Mouse (Mus musculus) kidney, adult 2 months (tissue): ENCODE measurements around the gene Apoc2.

Experiments used
- CTCF ChIP-seq: fragments of 200-500 bp; conservative IDR thresholded peaks from 2 replicates; pipeline ENCODE4 v1.5.1; 2011; ENCODE audit warnings: low read depth, mild to moderate bottlenecking, control low read depth, low read length, moderate library complexity, mixed read lengths; ENCODE audit not compliant: insufficient read depth, insufficient read length
- POLR2A ChIP-seq: fragments of 200-500 bp; IDR thresholded peaks from one replicate; pipeline ENCODE4 v1.6.1; 2011; ENCODE audit warnings: low read depth, low read length, control low read depth

DNA sequence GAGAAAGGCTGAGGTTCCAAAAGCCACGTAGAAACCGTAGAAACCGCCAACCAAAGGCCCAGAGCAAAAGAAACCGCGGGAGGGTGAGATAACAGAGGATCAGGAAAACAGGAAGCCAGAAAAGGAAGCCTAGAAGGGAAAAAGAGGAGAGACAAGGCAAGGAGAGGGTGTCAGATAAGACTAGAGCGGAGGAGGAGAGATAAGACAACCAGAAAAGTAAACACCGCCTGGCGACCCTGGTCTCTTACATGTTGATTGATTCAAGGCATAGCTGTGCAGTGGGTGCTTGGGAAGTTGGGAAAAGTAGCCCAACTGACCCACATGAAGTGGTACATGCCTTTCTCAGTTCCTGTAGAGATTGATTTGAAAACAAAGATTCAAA, 17.5 kb upstream of the Apoc2 start:
- TF ChIP-seq CTCF, result no peak
- no peak for TF ChIP-seq POLR2A
